Mouse (Mus musculus) neutrophil, adult 5-6 weeks (primary cell): ENCODE results near the gene B3gnt3. TPM values are rescaled to one million over a fixed set of nuclear protein-coding genes. Genes with fewer than 3 reads are reported as not detected.
"Not testable (repeated sequence)": the region's sequence is repeated elsewhere in the genome, so short reads cannot be mapped to it uniquely, and the experiment has no call there.

Source experiments
- ATAC-seq: fragments of 151-379, 151-347 bp; 2 replicates; pipeline ENCODE4 v1.8.0; 2017; ENCODE audit warnings: mild to moderate bottlenecking, moderate TSS enrichment; ENCODE audit not compliant: insufficient number of reproducible peaks, poor library complexity, low FRiP score, severe bottlenecking; ENCODE audit errors: extremely low read depth
- total RNA-seq: library from RNA; stranded (forward); fragments of 200-1000 nt; gene quantifications from 2 replicates; pipeline ENCODE4 v1.2.3, GENCODE M21; 2017

Gene B3gnt3
- 0.58 and 0.86 TPM in 2 replicates for total RNA-seq

DNA sequence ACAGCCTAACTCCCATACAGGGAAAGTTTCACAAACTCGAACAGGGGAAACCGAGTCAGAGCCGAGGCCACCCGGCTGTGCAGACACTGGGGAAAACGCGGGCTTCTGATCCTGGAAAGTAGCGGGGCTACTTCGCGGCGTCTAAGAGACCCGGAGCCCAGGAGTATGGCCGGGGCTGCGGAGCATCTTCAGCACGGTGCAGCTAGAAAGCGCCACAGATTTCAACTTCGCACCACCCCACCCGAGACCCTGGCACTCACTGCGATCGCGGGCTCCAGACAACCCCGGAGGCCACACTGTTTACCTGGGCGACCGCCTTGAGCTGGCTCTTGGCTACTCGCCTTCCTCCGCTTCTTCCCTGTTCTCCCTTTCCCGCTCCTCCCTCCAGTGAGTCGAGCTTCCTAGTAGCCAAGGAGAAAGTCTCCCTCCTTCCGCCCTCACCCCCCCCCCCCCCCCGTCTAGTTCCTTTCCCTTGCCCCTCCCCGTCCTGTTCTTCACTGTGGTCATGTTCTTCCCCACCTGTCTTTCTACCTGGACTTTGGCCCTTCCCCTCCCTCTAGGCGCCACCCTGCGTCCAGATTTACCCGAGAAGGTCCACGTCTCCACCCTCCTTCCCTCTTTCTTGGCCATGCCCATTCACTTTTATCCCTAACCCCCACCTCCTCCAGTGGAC is at the start of gene B3gnt3:
Gene B3gnt3 (minus strand): TSS at position 376 of the 673 bp plus-strand sequence.
- no peak; the same call in 1 of the 2 replicates for ATAC-seq

DNA sequence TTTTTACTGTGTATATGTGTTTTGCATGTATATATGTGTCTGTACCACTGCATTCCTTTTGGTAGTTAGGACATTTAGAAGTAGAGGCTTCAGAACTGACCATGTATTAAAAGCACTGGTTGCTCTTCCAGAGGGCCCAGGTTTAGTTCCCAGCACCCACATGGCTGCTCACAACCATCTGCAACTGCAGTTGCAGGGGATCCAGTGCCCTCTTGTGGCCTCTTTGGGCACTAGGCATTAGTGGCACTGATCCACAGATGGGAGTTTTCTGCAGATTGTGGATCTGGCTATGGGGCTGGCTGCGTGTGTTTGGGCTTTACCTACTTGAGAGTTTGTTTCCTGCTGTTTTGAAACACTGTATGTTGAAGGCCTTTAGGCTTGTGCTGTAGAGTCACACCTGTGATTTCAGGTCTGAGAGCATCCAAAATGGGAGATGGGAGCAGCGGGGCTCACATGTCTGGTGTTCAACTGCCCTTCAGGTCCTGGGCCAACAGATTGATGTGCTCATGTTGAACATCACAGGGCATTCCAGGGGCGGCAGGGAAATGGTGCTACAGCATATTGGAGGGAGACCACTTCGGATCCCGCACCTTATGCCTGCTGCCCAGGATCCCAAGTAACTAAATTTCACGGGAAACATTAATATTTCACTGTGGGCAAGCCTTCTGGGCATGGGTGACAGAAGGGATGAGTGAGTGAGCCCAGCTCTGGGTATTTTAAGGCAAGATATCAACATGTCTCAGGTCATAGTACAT is 47.9 kb upstream of the B3gnt3 start:
- ATAC-seq: not testable (repeated sequence)

DNA sequence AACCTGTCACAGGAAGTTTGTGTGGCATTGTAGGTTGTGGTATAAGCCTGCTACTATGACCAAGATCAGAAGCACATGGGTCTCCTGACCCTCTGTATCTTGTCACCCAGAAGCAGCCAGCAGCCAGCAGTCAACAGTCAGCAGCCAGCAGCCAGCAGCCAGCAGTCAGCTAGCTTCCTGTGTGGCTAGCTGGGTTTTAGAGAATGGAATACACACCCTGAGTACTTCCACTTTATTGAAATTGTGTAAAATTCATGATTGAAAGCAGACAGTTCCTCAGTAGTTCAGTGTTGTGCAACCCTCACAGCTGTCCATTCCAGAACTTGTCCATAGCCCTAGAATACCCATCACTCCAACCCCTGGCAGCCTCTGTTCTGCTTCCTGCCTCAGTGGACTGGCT is 45.5 kb upstream of the B3gnt3 start:
- not testable (repeated sequence) for ATAC-seq

DNA sequence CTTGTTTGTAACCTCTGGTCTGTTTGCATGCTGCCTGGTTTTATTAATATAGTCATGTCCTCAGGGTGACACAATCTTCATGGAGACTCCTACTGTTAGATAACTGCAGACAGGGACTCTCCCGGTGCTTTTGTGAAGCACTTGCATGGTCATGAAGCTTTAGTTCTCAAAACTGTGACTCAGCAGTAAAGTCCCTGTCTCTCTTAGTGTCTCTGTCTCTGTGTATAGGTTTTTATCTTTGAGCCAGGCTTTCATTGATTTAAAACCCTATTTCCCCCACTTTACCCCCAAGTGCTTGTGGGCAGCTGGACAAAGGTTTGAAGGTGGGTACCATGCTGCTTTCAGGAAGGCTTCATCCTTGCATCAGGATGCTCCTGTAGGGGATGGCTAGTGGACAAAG is 43.7 kb upstream of the B3gnt3 start:
- ATAC-seq: no peak

DNA sequence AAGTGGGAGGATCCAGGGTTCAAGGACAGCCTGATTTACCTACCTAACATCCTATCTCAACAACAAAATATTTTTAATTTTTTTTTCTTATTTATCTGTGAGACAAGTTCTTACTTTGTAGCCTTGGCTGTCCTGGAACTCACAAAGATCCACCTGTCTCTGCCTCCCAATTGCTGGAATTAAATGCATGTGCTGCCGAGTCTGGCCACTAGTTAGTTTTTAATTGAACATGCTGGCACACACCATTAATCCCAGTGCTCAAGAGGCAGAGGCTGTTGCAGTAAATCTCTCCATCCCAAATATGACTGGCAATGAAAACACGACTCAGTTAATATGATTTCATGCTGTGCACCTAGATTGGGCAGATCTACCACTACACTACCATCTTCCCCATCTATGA is 41.2 kb upstream of the B3gnt3 start:
- ATAC-seq: no peak

DNA sequence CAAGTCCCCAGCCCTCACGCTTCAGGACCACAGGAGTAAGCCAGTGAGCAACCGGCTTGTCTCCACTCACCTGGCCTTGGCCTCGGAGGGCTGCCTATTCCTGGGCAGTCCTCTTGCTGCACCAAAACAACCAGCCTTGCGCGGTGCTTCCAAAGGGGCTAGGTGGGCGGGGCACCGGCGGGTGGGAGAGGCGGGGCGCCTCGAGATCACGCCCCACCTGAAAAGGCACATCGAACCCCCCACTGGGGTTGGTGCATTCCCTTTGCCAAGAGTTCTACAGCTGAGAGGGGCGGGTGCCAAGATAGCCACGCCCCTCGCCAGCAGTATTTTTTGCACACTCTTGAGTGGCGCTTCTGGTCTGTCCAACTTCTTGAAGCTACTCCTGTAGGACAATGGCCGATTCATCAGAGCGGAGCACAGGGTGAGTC is 40.1 kb upstream of the B3gnt3 start:
- no peak for ATAC-seq

DNA sequence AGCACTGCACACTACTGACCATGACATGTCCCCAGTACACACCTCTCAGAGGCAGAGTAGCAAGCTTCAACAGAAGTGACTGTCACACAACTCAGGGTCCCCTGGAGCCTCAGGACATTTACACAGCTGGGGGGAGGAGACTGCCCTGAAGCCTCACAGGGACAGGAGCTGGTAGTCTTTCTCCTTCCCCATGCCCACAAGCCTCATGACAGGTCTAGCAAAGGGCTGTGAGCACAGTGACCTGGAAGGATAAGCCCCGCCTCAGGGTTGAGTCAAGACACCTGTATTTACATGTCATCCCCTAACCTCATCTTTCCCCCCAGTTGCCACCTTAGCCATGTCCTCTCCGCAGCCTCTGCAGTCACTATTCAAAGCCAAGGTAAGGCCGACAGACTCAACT is 39.6 kb upstream of the B3gnt3 start:
- no peak for ATAC-seq

DNA sequence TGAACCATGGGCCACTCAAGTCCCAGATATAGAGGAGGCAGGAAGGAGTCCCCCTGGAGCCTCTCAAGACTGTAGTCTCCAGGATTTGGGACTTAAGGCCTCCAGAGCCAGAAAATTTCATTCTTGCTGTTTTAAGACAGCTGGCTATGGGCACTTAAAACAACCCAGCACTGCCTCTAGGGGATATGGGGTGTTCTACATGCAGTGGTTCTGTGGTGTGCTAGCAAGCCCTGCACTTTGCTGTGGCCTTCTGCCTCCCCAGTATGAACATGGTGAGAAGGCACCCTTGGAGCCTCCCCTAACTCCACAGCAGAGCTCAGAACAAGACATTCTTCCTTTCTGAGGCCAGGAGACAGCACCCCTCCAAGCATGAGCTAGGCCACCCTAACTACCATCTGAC is 36.7 kb upstream of the B3gnt3 start:
- not testable (repeated sequence) for ATAC-seq

DNA sequence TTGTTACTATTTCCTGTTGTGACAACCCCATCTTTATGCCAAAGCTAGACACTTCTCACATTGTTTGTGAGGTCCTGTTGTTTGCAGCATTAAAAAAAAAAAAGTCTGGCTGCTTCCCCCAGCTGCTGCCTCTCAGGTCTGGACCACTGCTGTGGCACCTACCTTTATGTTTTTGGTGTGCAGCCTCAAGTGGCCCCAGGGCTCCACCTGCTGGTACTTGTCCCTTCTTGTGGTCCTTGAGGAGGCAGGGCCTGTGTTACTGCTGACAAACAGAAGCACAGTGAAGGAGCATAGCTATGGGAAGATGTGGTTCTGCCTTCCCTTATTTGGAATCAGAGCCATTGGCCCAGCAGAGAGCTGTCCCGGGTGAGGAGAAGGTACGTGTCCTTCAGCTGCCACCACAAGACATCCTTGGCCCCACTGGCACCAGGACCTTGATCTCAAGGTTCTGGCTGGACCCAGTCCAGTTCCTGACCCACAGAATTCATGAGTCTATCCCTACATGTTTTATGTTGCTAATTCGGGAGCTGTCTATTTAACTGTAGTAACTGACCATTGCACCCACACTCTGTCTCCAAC is 30.2 kb upstream of the B3gnt3 start:
- ATAC-seq: peak; percentile 66; the same call in 1 of the 2 replicates

DNA sequence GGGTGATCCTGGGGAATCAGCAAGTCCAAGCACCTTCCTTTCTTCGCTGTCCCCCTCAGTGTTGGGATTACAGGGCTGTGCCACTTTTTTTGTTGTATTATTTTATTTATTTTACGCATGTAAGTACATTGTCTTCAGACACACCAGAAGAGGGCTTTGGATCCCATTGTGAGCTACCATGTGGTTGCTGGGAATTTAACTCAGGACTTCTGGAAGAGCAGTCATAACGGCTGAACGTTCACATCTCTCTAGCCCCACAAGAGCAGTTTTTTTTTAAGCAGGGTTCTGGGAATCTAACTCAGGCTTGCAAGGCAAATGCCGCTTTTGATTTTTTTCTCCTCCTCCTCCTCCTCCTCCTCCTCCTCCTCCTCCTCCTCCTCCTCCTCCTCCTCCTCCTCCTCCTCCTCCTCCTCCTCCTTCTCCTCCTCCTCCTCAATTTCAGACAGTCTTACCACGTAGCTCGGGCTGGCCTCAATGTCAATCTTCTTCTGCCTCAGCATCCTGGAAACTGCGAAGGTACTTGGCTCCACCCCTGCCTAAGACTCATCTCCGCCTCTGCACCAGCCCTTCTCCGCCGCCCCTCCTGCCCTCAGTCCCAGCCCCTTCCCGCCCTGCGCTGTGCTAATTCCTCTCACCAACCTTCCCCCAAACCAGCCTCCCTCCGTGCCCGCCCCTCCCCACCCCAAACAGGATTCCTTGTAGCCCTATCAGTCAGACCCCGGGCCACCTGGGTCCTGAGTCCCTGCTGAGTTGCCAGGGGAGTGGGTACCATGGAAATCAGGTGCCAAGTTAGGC is 27.4 kb upstream of the B3gnt3 start:
- ATAC-seq: peak; percentile 23; the same call in 1 of the 2 replicates

DNA sequence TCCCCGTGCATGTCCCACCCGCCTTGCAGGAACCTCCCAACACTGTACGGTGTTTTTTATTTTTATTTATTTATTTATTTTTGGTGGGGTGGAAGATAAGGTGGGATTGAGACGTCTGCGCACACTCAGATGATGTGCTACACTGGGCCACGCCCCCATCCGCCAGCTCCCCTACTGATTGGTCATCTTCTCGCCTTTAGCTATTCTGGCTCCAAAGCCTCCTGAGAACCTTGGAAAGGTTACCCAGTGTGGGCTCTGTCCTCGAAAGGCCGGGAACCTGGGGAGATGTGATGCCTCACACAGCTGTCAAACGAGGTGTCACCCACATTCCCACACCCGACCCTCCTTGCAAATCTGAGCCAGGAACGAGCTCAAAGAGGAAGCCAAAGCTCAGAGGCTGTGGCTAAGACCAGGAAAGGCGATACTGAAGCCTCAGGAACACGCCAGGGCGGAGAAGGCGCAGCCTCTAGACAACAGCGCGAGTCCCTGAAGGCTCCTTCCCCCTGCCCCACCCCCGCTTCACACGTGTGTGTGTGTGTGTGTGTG is 26.7 kb upstream of the B3gnt3 start:
- no peak for ATAC-seq

DNA sequence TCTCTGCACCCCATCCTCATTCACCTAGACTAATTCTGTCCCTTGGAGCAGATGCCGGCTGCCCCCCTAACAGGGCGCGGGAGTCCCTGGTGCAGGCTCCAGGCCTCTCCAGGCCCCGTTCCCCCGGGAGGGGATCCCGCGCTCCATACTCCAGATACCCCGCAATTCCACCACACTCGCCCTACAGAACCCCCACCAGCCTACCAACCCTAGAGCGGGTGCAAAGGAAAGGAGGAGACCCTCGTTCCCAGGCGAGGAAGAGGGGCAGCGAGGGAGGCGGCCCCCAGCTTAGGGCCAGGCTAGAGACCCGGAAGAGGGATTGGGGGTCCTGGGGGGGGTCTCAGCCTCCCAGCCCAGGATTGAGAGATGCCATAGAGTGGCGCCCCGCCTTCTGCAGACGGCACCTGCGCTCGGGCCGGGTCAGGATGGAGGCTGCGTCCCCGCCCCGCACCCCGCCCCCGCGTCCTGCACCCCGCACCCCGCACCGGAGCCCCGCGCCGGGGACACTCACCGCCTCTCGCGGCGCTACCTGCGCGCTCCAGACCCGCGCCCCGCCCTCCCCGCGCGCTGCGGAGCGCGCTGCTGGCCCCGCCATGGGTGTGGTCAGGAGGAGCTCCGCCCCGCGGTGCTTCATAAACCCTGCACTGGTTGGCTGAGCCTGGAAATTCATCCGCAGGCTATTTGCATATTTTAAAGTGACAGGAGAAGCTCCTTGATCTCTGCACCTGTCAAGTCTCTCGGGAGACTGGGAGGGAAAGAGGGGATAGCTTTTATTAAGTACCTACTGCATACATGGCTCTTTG is 23.7 kb upstream of the B3gnt3 start, which contains the start of gene Fcho1:
Gene Fcho1 (minus strand): TSS at position 595 of the 803 bp plus-strand sequence.
- ATAC-seq: peak; percentile 55

DNA sequence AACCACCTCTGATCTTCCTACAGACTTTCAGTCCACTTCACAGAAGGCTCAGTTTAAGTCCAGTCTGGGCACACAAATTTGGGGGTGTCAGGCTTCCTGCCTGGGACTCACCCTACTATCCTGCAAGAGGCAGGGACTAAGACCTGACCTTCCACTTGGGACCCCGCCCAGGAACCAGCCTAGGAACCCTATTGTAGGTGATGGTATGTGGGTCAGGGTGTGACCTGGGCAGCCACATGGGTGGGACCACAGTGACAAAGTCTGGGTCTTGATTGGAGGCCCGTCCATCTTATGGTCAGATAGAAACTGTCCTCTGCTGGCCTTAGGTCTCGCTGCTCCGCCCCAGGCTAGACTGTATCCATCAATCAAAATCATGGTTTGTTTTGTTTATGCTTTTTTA is 22.8 kb upstream of the B3gnt3 start:
- no peak for ATAC-seq

DNA sequence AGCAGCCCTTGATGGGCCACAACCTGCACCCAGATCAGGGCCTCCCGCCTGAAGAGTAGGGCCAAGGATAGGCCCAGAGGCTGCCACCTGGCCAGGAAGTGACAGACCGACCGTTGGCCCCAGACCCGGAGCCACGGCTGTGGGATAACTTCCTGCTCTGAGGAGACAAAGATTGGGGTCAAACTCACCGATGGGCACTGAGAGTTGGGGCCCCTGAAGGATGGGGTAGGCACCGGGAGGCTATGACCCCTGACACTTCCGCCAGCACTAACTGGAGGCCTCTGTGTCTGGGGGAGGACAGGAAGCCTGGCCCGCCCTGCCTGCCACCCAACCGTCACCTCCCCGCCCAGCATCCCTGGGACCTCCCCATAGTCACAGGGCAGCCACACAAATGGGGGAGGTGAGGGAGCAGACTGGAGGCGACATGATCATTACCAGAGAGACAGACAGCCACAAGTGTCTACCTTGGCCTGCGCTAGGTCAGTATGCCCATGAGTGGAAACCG is 21.5 kb upstream of the B3gnt3 start:
- ATAC-seq: peak; percentile 80

DNA sequence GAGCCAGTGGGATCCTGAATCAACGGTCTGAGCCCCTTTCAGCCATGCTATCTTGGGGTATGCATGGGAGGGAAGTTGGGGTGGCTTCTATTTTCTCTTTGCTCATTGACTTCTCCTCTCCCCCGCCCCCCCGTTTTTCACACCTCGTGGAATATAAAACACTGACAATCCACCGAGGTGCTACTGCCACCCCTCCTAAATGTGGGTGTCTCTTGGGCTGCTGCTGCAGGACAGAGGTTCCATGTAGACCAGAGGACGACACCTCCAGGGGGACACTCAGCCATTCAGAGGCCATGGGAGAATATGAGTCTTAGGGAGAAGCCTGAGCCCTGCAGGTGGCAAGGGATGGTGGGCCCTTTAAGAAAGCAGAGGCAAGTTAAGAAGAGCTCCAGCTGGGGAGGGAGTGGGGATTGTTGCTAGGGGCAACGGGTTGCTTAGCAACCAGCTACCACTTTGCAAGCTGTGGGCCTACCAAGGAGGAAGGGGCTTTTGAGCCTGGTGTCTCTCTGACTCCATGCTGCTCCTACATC is 18.4 kb upstream of the B3gnt3 start:
- no peak for ATAC-seq

DNA sequence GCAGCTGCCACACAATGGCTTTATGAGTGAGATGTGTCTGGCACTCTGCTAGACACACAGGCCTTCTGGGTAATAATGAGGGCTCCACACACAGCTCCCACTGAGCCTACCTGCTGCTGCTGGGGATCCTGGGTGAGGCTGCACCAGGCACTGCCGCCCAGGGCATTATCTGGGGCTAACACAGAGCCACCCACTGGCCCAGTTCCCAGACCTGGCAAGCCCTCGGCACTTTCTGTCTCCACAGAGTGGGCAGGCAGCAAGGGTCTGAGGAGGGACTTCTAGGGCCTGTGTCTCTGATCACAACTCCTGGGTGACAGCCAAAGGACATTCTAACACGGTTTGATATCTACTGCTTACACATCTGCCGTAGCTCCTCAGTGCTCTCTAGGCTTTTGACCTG is 17.6 kb upstream of the B3gnt3 start:
- ATAC-seq: no peak

DNA sequence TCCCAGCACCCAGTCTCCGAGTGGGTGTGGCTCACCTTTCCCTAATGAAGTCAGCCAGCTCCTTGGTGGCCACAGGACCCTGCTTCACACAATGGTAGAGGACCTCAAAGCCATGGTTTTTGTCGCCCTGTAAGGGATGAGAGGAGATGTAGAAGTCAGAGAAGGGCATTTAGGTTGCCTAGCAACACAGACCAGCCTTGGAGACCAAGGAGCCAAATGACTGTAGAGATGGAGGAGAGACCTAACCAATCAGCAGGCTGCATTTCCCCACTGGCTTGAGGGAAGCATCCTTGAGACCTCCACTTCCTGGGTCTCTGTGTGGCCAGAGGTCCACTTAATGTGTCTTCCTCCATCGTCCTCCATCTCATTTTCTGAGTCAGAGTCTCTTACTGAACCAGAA is 16.7 kb upstream of the B3gnt3 start:
- no peak for ATAC-seq

DNA sequence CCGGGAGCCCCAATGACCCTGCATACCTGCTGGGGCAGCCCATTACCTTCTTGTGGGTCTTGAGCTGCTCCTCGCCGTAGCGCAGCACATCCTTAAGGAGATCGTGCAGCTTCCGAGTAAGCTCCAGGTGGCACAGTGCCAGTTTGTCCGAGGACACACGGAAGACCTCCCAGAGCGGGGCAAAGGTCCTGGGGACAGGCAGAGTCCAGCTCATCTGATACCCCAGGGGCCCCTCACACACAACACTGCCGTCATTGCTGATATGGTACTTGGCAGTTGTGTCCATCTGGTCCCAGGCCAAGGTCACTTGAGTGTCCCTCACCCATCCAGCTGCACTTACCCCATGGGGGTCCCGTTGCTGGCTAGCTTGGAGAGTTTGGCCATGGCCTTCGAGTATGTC is 15.5 kb upstream of the B3gnt3 start:
- ATAC-seq: no peak
